Mouse (Mus musculus): ENCODE results near the gene Inpp4a. TPM values are rescaled to one million over a fixed set of nuclear protein-coding genes. Genes with fewer than 3 reads are reported as not detected.

Inpp4a gene
- polyA plus RNA-seq, 1 experiment: 85.7 TPM

GRCm38 (mm10) chr1:37442848-37443835 is 143.5 kb downstream of the Inpp4a start:
- H3K27ac ChIP-seq (ENCODE audit: insufficient read depth, low read length): no peak overlapping the region
- TF ChIP-seq POLR2A (IDR thresholded peaks at IDR 0.05; ENCODE audit: extremely low read depth, insufficient read depth, low read length) (no peak), CTCF (IDR thresholded peaks at IDR 0.05; ENCODE audit: extremely low read depth, insufficient read depth, low read length) (no peak)
- no peaks in the 10 kb centered on the region for H3K4me1 ChIP-seq (ENCODE audit: control insufficient read depth, insufficient read depth, low read length)
- no peak overlapping the region for H3K4me3 ChIP-seq (ENCODE audit: insufficient read depth, low read length)

GRCm38 (mm10) chr1:37448361-37449095 is 148.9 kb downstream of the Inpp4a start:
- H3K4me1 ChIP-seq (ENCODE audit: control insufficient read depth, insufficient read depth, low read length): no peaks in the 10 kb centered on the region
- no peak overlapping the region for H3K27ac ChIP-seq (ENCODE audit: insufficient read depth, low read length)
- TF ChIP-seq POLR2A (IDR thresholded peaks at IDR 0.05; ENCODE audit: extremely low read depth, insufficient read depth, low read length) (no peak), CTCF (IDR thresholded peaks at IDR 0.05; ENCODE audit: extremely low read depth, insufficient read depth, low read length) (peak; percentile 48)
- H3K4me3 ChIP-seq (ENCODE audit: insufficient read depth, low read length): no peak overlapping the region

DNA sequence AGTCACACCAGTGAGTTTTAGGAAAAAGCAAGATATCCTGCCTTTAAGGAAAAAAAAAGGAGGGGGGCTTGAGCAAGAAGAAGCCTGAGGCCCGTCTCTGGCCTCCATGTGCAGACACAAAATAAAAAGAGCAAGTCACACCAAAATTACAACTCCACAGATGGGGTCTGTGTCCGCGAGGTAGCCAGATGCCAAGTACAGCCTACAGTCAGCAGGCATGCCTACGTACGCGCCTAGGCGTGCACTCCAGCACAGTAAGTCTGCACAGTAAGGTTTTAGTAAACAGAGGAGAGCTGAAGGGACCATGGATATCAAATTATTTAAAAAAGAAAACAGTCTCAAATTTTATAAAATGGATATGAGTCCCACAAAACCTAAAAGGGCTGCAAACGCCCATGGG is 151.6 kb downstream of the Inpp4a start:
- Histone ChIP-seq H3K27ac (ENCODE audit: insufficient read depth, low read length) (no peak overlapping the region), H3K4me1 (ENCODE audit: control insufficient read depth, insufficient read depth, low read length) (no peaks in the 10 kb centered on the region), H3K4me3 (ENCODE audit: insufficient read depth, low read length) (no peak overlapping the region)
- TF ChIP-seq POLR2A (IDR thresholded peaks at IDR 0.05; ENCODE audit: extremely low read depth, insufficient read depth, low read length): no peak

DNA sequence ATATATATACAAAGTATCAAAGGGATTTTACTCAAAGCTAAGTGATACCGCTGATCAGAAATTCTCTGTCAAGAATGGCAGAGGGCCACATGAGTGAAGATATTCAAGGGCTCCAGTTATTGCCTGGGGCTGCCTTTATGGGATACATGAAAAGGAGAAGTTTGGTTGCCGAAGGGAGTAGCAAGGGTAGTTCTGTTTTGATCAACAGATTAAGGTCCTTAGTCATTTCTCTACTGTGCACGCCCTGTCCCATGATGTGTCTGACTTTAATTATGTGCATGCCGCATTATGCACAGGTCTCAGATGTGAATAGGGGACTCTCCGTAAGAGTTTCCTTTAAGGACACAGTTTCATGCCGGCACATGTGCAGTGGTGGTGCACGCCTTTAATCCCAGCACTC is 157.9 kb downstream of the Inpp4a start:
- H3K4me3 ChIP-seq (ENCODE audit: insufficient read depth, low read length): no peak overlapping the region
- no peaks in the 10 kb centered on the region for H3K4me1 ChIP-seq (ENCODE audit: control insufficient read depth, insufficient read depth, low read length)
- no peak overlapping the region for H3K27ac ChIP-seq (ENCODE audit: insufficient read depth, low read length)
- no peak for TF ChIP-seq POLR2A (IDR thresholded peaks at IDR 0.05; ENCODE audit: extremely low read depth, insufficient read depth, low read length)
- no peak for TF ChIP-seq CTCF (IDR thresholded peaks at IDR 0.05; ENCODE audit: extremely low read depth, insufficient read depth, low read length)

Other genes starting within 250 kb of the Inpp4a start
- gene Cnga3, start 85.4 kb upstream of the Inpp4a start, polyA plus RNA-seq (2012; rRNA removed): 0.04 TPM in 1 of 2 replicates, not detected in the other
- gene Coa5, start 130.2 kb downstream of the Inpp4a start, polyA plus RNA-seq (2012; rRNA removed): 65.3 and 71.6 TPM in 2 replicates
- gene Unc50, start 130.3 kb downstream of the Inpp4a start, polyA plus RNA-seq (2012; rRNA removed): 82.7 and 85.5 TPM in 2 replicates
- gene Mgat4a, start 241.2 kb downstream of the Inpp4a start, polyA plus RNA-seq (2012; rRNA removed): 16.6 and 17.0 TPM in 2 replicates